Mouse (Mus musculus) embryonic facial prominence, embryonic 10.5 days (tissue): ENCODE data around the gene Tnrc6b. TPM values are rescaled to one million over a fixed set of nuclear protein-coding genes. Genes with fewer than 3 reads are reported as not detected.

Source experiments
- DNase-seq: peaks from one replicate; pipeline ENCODE4 v3.0.0-alpha.2; 2017; ENCODE audit warnings: low spot score
- H3K27ac ChIP-seq: fragments of 300-500 bp; sonication (generic); replicated peaks from 2 replicates; pipeline ENCODE4 v1.5.1; 2016; ENCODE audit warnings: mild to moderate bottlenecking
- H3K27me3 ChIP-seq: fragments of 300-500 bp; sonication (generic); replicated peaks from 2 replicates; pipeline ENCODE4 v1.6.1; 2016; ENCODE audit warnings: low read depth, mild to moderate bottlenecking; ENCODE audit not compliant: poor library complexity, severe bottlenecking
- H3K36me3 ChIP-seq: fragments of 300-500 bp; sonication (generic); replicated peaks from 2 replicates; pipeline ENCODE4 v1.6.1; 2016; ENCODE audit warnings: mild to moderate bottlenecking, moderate library complexity
- H3K4me1 ChIP-seq: fragments of 300-500 bp; sonication (generic); 2 replicates; pipeline ENCODE4 v1.6.1; 2016
- H3K4me3 ChIP-seq: fragments of 300-500 bp; sonication (generic); 2 replicates; pipeline ENCODE4 v1.5.1; 2016; ENCODE audit warnings: mild to moderate bottlenecking, moderate library complexity
- H3K9me3 ChIP-seq: fragments of 300-500 bp; sonication (generic); 2 replicates; pipeline ENCODE4 v1.6.1; 2016; ENCODE audit warnings: mild to moderate bottlenecking
- WGBS: fragments of 180-500 bp; shearing (Covaris S2); methylation state at CpG from one replicate; pipeline ENCODE4 v1.1.7; 2016; 5-methylcytosine and 5-hydroxymethylcytosine counted together
- polyA plus RNA-seq: library from polyadenylated mRNA; unstranded; fragments of >200 nt; fragmentation: Nextera tagmentation; extraction: Ambion mirVana; gene quantifications from 2 replicates; pipeline ENCODE4 v1.2.1, GENCODE M21; 2016

The Tnrc6b gene
- 44.2 and 46.9 TPM in 2 replicates for polyA plus RNA-seq

- H3K27ac ChIP-seq, result peak within 1 kb of the TSS; percentile 89
- H3K36me3 ChIP-seq, result no peaks in the 10 kb centered on the region
- WGBS, result 1% methylated on average over 39 of the region's 39 CpGs
- no peaks in the 10 kb centered on the region for H3K27me3 ChIP-seq
- peaks cover 27% of the 10 kb centered on the region for H3K4me1 ChIP-seq
- H3K9me3 ChIP-seq, result no peaks in the 10 kb centered on the region
- peak within 1 kb of the TSS; percentile 96 for H3K4me3 ChIP-seq
- peak; percentile 98 for DNase-seq
Observed at GRCm38 (mm10) chr15:80710608-80711363, at the start of gene Tnrc6b. Tnrc6b (plus strand) TSS chr15:80711313.

- 82% methylated on average over 4 of the region's 4 CpGs for WGBS
- Histone ChIP-seq H3K4me1 (0 out of 2 replicates have a peak, but pooled peaks cover 2% of the 10 kb centered on the region), H3K4me3 (no peak overlapping the region), H3K27ac (no peak overlapping the region), H3K9me3 (peaks cover 4% of the 10 kb centered on the region; the same call in 1 of the 2 replicates), H3K36me3 (no peaks in the 10 kb centered on the region), H3K27me3 (peaks cover 5% of the 10 kb centered on the region)
- no peak for DNase-seq
Observed at GRCm38 (mm10) chr15:80664444-80664843, 46.7 kb upstream of the Tnrc6b start.

- DNase-seq, result peak; percentile 62
- peaks cover 14% of the 10 kb centered on the region for H3K4me1 ChIP-seq
- WGBS, result 4% methylated on average over 85 of the region's 85 CpGs
- H3K27me3 ChIP-seq, result peaks cover 61% of the 10 kb centered on the region
- H3K27ac ChIP-seq, result peak within 1 kb of the TSS; percentile 26
- no peaks in the 10 kb centered on the region for H3K36me3 ChIP-seq
- peak within 1 kb of the TSS; percentile 57 for H3K4me3 ChIP-seq
- peaks cover 4% of the 10 kb centered on the region; the same call in 1 of the 2 replicates for H3K9me3 ChIP-seq
Observed at GRCm38 (mm10) chr15:80671295-80672252, 39.5 kb upstream of the Tnrc6b start, which contains the start of gene Fam83f. Fam83f (plus strand) TSS chr15:80671847.

- no peaks in the 10 kb centered on the region for H3K9me3 ChIP-seq
- WGBS, result 66% methylated on average over 2 of the region's 2 CpGs
- H3K27me3 ChIP-seq, result peaks cover 67% of the 10 kb centered on the region
- H3K4me3 ChIP-seq, result no peak overlapping the region
- H3K36me3 ChIP-seq, result no peaks in the 10 kb centered on the region
- no peak for DNase-seq
- no peak overlapping the region for H3K27ac ChIP-seq
- H3K4me1 ChIP-seq, result peaks cover 14% of the 10 kb centered on the region
Observed at GRCm38 (mm10) chr15:80672810-80673209, 38.3 kb upstream of the Tnrc6b start.

GRCm38 (mm10) chr15:80673337-80674095 is 37.6 kb upstream of the Tnrc6b start:
- H3K27me3 ChIP-seq, result peaks cover 68% of the 10 kb centered on the region

GRCm38 (mm10) chr15:80674700-80675099 is 36.4 kb upstream of the Tnrc6b start:
- WGBS, result 84% methylated on average over 6 of the region's 6 CpGs
- Histone ChIP-seq H3K36me3 (no peaks in the 10 kb centered on the region), H3K27ac (no peak overlapping the region), H3K9me3 (no peaks in the 10 kb centered on the region), H3K4me1 (peaks cover 21% of the 10 kb centered on the region), H3K27me3 (peaks cover 63% of the 10 kb centered on the region), H3K4me3 (no peak overlapping the region)
- no peak for DNase-seq

More at GRCm38 (mm10) chr15:80673337-80674095, 37.6 kb upstream of the Tnrc6b start:
- 65% methylated on average over 4 of the region's 4 CpGs for WGBS
- no peak overlapping the region for H3K27ac ChIP-seq
- H3K4me3 ChIP-seq, result no peak overlapping the region
- no peaks in the 10 kb centered on the region for H3K36me3 ChIP-seq
- no peak for DNase-seq
- no peaks in the 10 kb centered on the region for H3K9me3 ChIP-seq
- peaks cover 14% of the 10 kb centered on the region for H3K4me1 ChIP-seq

GRCm38 (mm10) chr15:80679515-80680215 is 31.4 kb upstream of the Tnrc6b start:
- no peak for DNase-seq
- no peak overlapping the region for H3K27ac ChIP-seq
- H3K4me1 ChIP-seq, result peaks cover 43% of the 10 kb centered on the region
- 47% methylated on average over 8 of the region's 8 CpGs for WGBS
- no peak overlapping the region for H3K4me3 ChIP-seq
- H3K27me3 ChIP-seq, result peaks cover 34% of the 10 kb centered on the region
- H3K36me3 ChIP-seq, result no peaks in the 10 kb centered on the region
- H3K9me3 ChIP-seq, result no peaks in the 10 kb centered on the region

- Histone ChIP-seq H3K9me3 (no peaks in the 10 kb centered on the region), H3K27ac (no peak overlapping the region), H3K4me1 (peaks cover 52% of the 10 kb centered on the region), H3K4me3 (no peak overlapping the region), H3K27me3 (peaks cover 28% of the 10 kb centered on the region; the same call in 1 of the 2 replicates), H3K36me3 (no peaks in the 10 kb centered on the region)
- 56% methylated on average over 7 of the region's 7 CpGs for WGBS
- DNase-seq, result no peak
Observed at GRCm38 (mm10) chr15:80680347-80681030, 30.6 kb upstream of the Tnrc6b start.

- H3K4me3 ChIP-seq, result no peak overlapping the region
- H3K27me3 ChIP-seq, result peaks cover 24% of the 10 kb centered on the region; the same call in 1 of the 2 replicates
- DNase-seq, result no peak
- no peak overlapping the region for H3K27ac ChIP-seq
- no peaks in the 10 kb centered on the region for H3K9me3 ChIP-seq
- H3K36me3 ChIP-seq, result no peaks in the 10 kb centered on the region
- peaks cover 62% of the 10 kb centered on the region for H3K4me1 ChIP-seq
- 79% methylated on average over 4 of the region's 4 CpGs for WGBS
Observed at GRCm38 (mm10) chr15:80681466-80681881, 29.6 kb upstream of the Tnrc6b start.

- H3K4me1 ChIP-seq, result peaks cover 62% of the 10 kb centered on the region
- no peak overlapping the region; the same call in 1 of the 2 replicates for H3K27ac ChIP-seq
- H3K36me3 ChIP-seq, result no peaks in the 10 kb centered on the region
- WGBS, result 83% methylated on average over 8 of the region's 8 CpGs
- no peak overlapping the region for H3K4me3 ChIP-seq
- H3K27me3 ChIP-seq, result peaks cover 28% of the 10 kb centered on the region; the same call in 1 of the 2 replicates
- H3K9me3 ChIP-seq, result no peaks in the 10 kb centered on the region
- DNase-seq, result no peak
Observed at GRCm38 (mm10) chr15:80682343-80682742, 28.8 kb upstream of the Tnrc6b start.

GRCm38 (mm10) chr15:80683151-80683550 is 28.0 kb upstream of the Tnrc6b start:
- DNase-seq, result no peak
- no peaks in the 10 kb centered on the region for H3K36me3 ChIP-seq
- H3K9me3 ChIP-seq, result no peaks in the 10 kb centered on the region
- H3K27ac ChIP-seq, result peak overlapping the region; percentile 11; the same call in 1 of the 2 replicates
- 80% methylated on average over 6 of the region's 6 CpGs for WGBS
- H3K27me3 ChIP-seq, result peaks cover 28% of the 10 kb centered on the region; the same call in 1 of the 2 replicates
- H3K4me1 ChIP-seq, result peaks cover 62% of the 10 kb centered on the region
- H3K4me3 ChIP-seq, result no peak overlapping the region
